Mouse (Mus musculus) stomach, postnatal 0 days (tissue): Measurements from ENCODE around the gene Vps41.

Experiments used
- CTCF ChIP-seq: IDR thresholded peaks from 2 replicates; pipeline ENCODE4 v1.5.1; 2016; ENCODE audit warnings: antibody characterized with exemption, low read depth, mild to moderate bottlenecking, moderate library complexity
- EP300 ChIP-seq: optimal IDR thresholded peaks from 2 replicates; pipeline ENCODE3; 2016; ENCODE audit warnings: antibody characterized with exemption

GRCm38 (mm10) chr13:18773437-18774198 is 56.5 kb downstream of the Vps41 start:
- TF ChIP-seq EP300 = no peak
- no peak for TF ChIP-seq CTCF
